Mouse (Mus musculus): ENCODE data around the gene Acyp2. TPM values are rescaled to one million over a fixed set of nuclear protein-coding genes. Genes with fewer than 3 reads are reported as not detected.

Gene Acyp2
- polyA plus RNA-seq, 1 experiment from 2014 or later, result 23.4 TPM

DNA sequence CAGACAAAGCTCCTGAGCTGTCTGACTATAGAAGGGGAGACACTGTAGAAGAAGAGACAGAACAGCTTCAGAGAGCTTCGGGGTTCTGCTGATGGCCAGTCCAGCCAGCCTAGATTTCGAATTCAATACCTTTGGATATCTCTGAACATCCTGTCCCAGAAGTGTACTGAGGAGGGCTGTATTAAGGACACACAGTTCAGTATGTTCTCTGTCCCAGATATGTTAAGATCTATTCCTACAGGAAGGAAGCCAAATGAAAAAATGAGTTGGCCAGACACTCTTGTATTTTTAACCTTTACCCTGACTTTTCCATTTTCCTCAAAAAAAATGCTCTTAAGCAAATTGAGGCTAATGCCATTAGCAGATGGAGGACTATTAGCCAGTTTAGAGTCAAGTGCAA is 132.3 kb downstream of the Acyp2 start:
- H3K4me2 ChIP-seq (ENCODE audit: low read length), result no peak overlapping the region
- H3K4me1 ChIP-seq (ENCODE audit: control insufficient read depth, insufficient read depth, low read length), result no peaks in the 10 kb centered on the region
- WGBS, result 76% methylated on average over 2 of the region's 2 CpGs
- no peak overlapping the region for H3K4me3 ChIP-seq (ENCODE audit: low read depth, low read length)
- H3K36me3 ChIP-seq (ENCODE audit: control insufficient read depth, insufficient read depth, low read length), result no peaks in the 10 kb centered on the region
- no peak overlapping the region for H3K27ac ChIP-seq (ENCODE audit: low read length)
- no peak overlapping the region for H3K9ac ChIP-seq (ENCODE audit: low read depth, low read length)
- H3K27me3 ChIP-seq (ENCODE audit: control insufficient read depth, insufficient read depth, low read depth, low read length), result no peaks in the 10 kb centered on the region
- no peak for ATAC-seq
- no peaks in the 10 kb centered on the region for H3K9me3 ChIP-seq (replicated peaks; ENCODE audit: control insufficient read depth, low read length, poor library complexity, severe bottlenecking)

DNA sequence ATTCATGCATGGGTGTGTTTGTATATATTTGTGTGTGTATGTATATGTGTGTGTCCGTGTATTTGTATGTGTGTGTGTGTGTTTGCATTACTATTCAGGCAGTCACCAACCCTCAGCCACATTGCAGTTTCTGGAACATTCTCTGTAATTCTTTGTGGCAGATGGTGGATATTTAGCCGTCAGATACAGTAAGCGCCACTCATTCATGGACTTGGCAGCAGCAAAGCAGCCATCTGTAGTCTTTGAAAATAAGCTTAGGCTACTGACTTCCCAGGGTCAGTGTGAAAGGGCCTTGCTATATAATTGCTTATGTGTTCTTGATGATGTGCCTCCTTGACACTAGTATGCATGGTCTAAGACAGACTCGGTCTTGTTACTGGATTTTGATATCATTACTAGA is 141.2 kb downstream of the Acyp2 start:
- Histone ChIP-seq H3K4me2 (ENCODE audit: low read length) (no peak overlapping the region), H3K9ac (ENCODE audit: low read depth, low read length) (no peak overlapping the region), H3K27ac (ENCODE audit: low read length) (no peak overlapping the region), H3K4me1 (ENCODE audit: control insufficient read depth, insufficient read depth, low read length) (no peaks in the 10 kb centered on the region), H3K9me3 (replicated peaks; ENCODE audit: control insufficient read depth, low read length, poor library complexity, severe bottlenecking) (no peaks in the 10 kb centered on the region), H3K36me3 (ENCODE audit: control insufficient read depth, insufficient read depth, low read length) (no peaks in the 10 kb centered on the region), H3K27me3 (ENCODE audit: control insufficient read depth, insufficient read depth, low read depth, low read length) (no peaks in the 10 kb centered on the region), H3K4me3 (ENCODE audit: low read depth, low read length) (no peak overlapping the region)
- 86% methylated on average over 4 of the region's 4 CpGs for WGBS
- no peak for ATAC-seq

DNA sequence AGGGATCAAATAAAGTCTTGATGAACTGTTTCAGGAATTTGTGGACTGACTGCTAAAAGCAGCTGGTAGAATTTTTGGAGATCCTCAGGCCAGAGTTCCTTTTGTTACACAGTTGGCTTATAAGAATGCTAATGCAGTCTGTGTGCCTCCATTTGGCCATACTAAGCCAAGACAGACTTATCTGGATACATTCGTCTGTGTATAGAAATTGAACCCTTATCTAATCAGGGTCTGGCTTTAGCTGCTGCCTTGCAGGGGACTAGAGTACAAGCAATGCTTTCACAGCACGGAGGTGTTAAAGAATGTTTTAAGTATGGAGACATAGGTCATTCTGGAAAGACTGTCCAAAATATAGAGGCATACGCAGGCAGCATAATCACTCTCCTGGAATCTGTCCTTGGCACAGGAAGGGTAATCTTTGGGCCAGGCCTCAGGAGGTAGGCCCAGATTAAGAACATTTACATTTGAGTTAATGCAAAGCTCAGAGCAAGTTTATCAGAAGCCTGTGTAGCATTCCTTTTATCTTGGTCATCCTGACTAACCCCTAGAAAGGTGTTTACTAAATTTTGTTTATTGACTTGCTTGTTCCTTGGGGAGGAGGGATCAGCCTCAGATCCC is 150.5 kb downstream of the Acyp2 start:
- no peaks in the 10 kb centered on the region for H3K36me3 ChIP-seq (ENCODE audit: control insufficient read depth, insufficient read depth, low read length)
- WGBS, result 71% methylated on average over 3 of the region's 3 CpGs
- H3K4me3 ChIP-seq (ENCODE audit: low read depth, low read length), result no peak overlapping the region
- no peak overlapping the region for H3K4me2 ChIP-seq (ENCODE audit: low read length)
- H3K9me3 ChIP-seq (replicated peaks; ENCODE audit: control insufficient read depth, low read length, poor library complexity, severe bottlenecking), result no peaks in the 10 kb centered on the region
- ATAC-seq, result no peak
- H3K9ac ChIP-seq (ENCODE audit: low read depth, low read length), result no peak overlapping the region
- no peak overlapping the region for H3K27ac ChIP-seq (ENCODE audit: low read length)
- H3K27me3 ChIP-seq (ENCODE audit: control insufficient read depth, insufficient read depth, low read depth, low read length), result no peaks in the 10 kb centered on the region
- no peaks in the 10 kb centered on the region for H3K4me1 ChIP-seq (ENCODE audit: control insufficient read depth, insufficient read depth, low read length)

DNA sequence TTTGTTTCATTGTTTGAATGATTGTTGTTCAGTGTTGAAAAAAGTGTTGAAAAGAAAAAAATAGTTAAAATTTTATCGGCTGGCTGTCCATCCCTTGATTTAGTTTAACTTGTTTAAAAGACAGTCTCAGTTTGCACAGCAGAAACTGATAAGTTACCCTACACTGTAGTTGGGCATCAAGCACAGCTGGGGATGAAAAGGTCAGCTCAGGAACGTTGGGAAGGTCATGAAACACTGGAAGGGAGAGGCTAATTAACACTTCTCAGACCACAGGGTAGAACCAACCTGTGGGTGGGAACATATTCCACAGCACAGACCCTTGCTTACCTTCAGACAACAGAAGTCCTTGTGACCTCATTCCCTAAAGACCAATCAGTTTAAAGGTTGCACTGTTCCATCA is 152.2 kb downstream of the Acyp2 start:
- H3K27ac ChIP-seq (ENCODE audit: low read length), result no peak overlapping the region
- WGBS, result 58% methylated on average over 2 of the region's 2 CpGs
- no peaks in the 10 kb centered on the region for H3K4me1 ChIP-seq (ENCODE audit: control insufficient read depth, insufficient read depth, low read length)
- H3K4me2 ChIP-seq (ENCODE audit: low read length), result no peak overlapping the region
- no peaks in the 10 kb centered on the region for H3K9me3 ChIP-seq (replicated peaks; ENCODE audit: control insufficient read depth, low read length, poor library complexity, severe bottlenecking)
- no peaks in the 10 kb centered on the region for H3K36me3 ChIP-seq (ENCODE audit: control insufficient read depth, insufficient read depth, low read length)
- H3K9ac ChIP-seq (ENCODE audit: low read depth, low read length), result no peak overlapping the region
- no peak for ATAC-seq
- no peak overlapping the region for H3K4me3 ChIP-seq (ENCODE audit: low read depth, low read length)
- H3K27me3 ChIP-seq (ENCODE audit: control insufficient read depth, insufficient read depth, low read depth, low read length), result no peaks in the 10 kb centered on the region

DNA sequence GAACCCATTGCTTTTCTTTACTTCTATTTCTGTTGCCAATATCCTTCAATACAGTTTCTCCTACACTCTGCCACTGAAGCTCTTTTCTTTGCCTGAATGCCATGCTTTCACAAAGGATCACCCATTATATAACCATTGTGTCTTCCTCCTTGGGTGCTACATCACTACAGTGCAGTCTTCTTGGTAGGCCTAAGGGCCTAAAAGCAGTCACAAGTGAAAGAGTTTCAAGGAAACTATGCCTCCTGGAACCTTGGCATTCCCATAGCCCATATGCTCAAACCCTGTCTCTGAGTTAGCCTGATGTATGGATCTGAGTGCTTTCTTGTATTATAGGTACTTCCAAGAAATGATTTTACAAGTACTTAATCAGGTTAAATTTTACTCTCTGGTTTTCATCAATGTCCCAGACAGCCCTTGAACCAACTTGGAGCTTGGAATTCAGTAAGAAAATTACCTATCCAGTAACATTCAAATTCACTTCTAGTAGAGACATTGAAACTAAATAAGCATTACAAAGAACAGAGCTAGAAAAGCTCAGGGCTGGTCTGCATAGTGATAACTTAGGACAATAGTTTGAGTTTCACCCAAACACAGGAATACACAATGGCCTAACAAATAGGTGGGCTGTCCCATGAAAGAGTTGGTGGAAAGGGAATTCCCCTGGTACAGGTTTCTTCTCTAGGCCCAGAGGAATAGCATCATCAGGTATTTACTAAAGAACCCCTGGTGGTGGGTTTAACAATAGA is 157.7 kb downstream of the Acyp2 start:
- Histone ChIP-seq H3K4me2 (ENCODE audit: low read length) (no peak overlapping the region), H3K9me3 (replicated peaks; ENCODE audit: control insufficient read depth, low read length, poor library complexity, severe bottlenecking) (no peaks in the 10 kb centered on the region), H3K27me3 (ENCODE audit: control insufficient read depth, insufficient read depth, low read depth, low read length) (no peaks in the 10 kb centered on the region), H3K9ac (ENCODE audit: low read depth, low read length) (no peak overlapping the region), H3K4me3 (ENCODE audit: low read depth, low read length) (no peak overlapping the region), H3K4me1 (ENCODE audit: control insufficient read depth, insufficient read depth, low read length) (no peaks in the 10 kb centered on the region), H3K27ac (ENCODE audit: low read length) (no peak overlapping the region), H3K36me3 (ENCODE audit: control insufficient read depth, insufficient read depth, low read length) (no peaks in the 10 kb centered on the region)
- ATAC-seq, result no peak

DNA sequence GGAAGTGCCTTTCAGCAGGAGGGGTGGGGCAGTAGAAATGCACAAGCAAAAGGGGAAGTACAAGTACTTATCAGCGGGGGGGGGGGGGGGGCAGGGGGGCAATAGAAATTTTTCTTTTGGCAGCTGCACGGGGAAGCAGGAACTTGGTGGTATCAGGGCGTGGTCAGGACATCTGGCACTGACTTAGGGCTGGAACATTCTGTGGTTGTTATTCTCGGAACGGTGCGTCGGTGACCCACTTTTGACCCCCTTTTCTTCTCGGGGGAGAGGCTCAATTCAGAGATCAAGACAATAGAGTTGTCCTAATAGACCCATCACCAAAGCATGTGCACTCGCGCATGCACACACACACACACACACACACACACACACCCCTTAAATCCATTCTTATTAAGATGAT is 161.2 kb downstream of the Acyp2 start:
- no peaks in the 10 kb centered on the region for H3K36me3 ChIP-seq (ENCODE audit: control insufficient read depth, insufficient read depth, low read length)
- H3K4me1 ChIP-seq (ENCODE audit: control insufficient read depth, insufficient read depth, low read length), result no peaks in the 10 kb centered on the region
- ATAC-seq, result no peak
- H3K27me3 ChIP-seq (ENCODE audit: control insufficient read depth, insufficient read depth, low read depth, low read length), result no peaks in the 10 kb centered on the region
- H3K9ac ChIP-seq (ENCODE audit: low read depth, low read length), result no peak overlapping the region
- WGBS, result 74% methylated on average over 10 of the region's 10 CpGs
- no peaks in the 10 kb centered on the region for H3K9me3 ChIP-seq (replicated peaks; ENCODE audit: control insufficient read depth, low read length, poor library complexity, severe bottlenecking)
- H3K4me3 ChIP-seq (ENCODE audit: low read depth, low read length), result no peak overlapping the region
- H3K4me2 ChIP-seq (ENCODE audit: low read length), result no peak overlapping the region
- no peak overlapping the region for H3K27ac ChIP-seq (ENCODE audit: low read length)

DNA sequence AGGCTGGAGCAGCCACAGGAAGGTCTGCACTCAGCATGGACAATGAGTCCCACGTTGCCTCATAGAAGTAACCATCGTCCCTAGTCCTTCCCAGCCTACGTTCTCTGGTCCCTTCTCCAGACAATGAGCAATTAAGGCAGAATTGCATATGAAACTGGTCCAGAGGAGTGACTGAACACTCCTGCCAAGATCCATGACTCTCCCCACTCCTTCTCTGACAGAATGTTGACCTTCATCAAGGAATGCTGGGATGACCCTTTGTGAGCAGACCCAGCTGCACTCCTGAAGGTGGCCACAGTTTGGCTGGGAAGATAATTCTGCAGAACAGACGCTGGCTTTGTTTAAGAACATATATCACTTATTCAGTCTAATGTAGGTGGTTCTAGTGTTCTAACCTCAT is 166.1 kb downstream of the Acyp2 start:
- no peaks in the 10 kb centered on the region for H3K9me3 ChIP-seq (replicated peaks; ENCODE audit: control insufficient read depth, low read length, poor library complexity, severe bottlenecking)
- no peaks in the 10 kb centered on the region for H3K27me3 ChIP-seq (ENCODE audit: control insufficient read depth, insufficient read depth, low read depth, low read length)
- no peak overlapping the region for H3K27ac ChIP-seq (ENCODE audit: low read length)
- ATAC-seq, result no peak
- no peaks in the 10 kb centered on the region for H3K36me3 ChIP-seq (ENCODE audit: control insufficient read depth, insufficient read depth, low read length)
- 89% methylated on average over 4 of the region's 4 CpGs for WGBS
- H3K4me1 ChIP-seq (ENCODE audit: control insufficient read depth, insufficient read depth, low read length), result no peaks in the 10 kb centered on the region
- no peak overlapping the region for H3K4me3 ChIP-seq (ENCODE audit: low read depth, low read length)
- H3K9ac ChIP-seq (ENCODE audit: low read depth, low read length), result no peak overlapping the region
- H3K4me2 ChIP-seq (ENCODE audit: low read length), result no peak overlapping the region

DNA sequence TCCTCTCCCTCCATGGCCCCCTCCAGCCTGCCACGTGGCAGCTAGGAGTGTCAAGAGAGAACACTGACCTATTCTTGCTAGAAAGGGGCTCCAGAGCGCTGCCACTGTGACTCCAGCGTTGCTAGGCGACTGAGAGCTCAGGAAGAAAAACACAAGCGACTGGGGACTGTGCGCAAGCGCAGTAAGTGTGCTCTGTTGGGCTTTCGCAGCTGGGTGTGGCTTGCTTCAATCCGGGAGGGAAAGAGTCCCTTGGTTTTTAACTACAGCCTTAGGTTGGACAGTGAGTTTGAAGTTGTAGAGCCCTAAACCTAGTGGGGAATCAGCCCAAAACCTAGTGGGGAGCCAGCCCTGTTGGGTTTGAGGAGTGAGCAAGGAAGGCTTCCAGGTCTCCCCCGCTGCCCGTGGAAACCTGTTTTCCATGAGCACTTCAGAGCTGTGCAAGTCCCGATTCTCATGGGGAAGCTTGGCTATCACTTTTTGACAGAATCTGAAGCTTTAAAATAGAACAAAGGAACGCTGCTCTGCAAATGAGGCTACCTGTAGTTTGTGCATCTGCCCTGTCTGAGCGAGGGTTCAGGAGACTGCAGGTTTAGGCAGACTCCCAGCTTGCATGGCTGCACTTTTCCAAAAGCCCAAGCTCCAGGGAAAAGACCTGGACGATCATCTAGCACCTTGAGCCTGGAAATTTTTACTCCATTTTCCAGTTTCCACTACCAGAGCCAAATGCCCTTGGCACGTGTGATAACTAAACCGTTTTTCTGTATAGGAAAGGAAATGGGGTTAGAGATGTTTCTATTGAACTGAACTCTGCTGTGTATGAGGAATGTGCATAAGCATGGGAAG is 177.4 kb downstream of the Acyp2 start, which contains the start of gene 4930505A04Rik:
Gene 4930505A04Rik (minus strand): TSS at position 77 of the 843 bp plus-strand sequence.
- Histone ChIP-seq H3K36me3 (ENCODE audit: control insufficient read depth, insufficient read depth, low read length) (no peaks in the 10 kb centered on the region), H3K4me3 (ENCODE audit: low read depth, low read length) (peak within 1 kb of the TSS; percentile 57), H3K4me2 (ENCODE audit: low read length) (peak within 1 kb of the TSS; percentile 80), H3K27me3 (ENCODE audit: control insufficient read depth, insufficient read depth, low read depth, low read length) (no peaks in the 10 kb centered on the region), H3K4me1 (ENCODE audit: control insufficient read depth, insufficient read depth, low read length) (peaks cover 15% of the 10 kb centered on the region), H3K9ac (ENCODE audit: low read depth, low read length) (peak within 1 kb of the TSS; percentile 65), H3K9me3 (replicated peaks; ENCODE audit: control insufficient read depth, low read length, poor library complexity, severe bottlenecking) (no peaks in the 10 kb centered on the region), H3K27ac (ENCODE audit: low read length) (peak within 1 kb of the TSS; percentile 86)
- WGBS, result 6% methylated on average over 17 of the region's 17 CpGs
- peak; percentile 99 for ATAC-seq

DNA sequence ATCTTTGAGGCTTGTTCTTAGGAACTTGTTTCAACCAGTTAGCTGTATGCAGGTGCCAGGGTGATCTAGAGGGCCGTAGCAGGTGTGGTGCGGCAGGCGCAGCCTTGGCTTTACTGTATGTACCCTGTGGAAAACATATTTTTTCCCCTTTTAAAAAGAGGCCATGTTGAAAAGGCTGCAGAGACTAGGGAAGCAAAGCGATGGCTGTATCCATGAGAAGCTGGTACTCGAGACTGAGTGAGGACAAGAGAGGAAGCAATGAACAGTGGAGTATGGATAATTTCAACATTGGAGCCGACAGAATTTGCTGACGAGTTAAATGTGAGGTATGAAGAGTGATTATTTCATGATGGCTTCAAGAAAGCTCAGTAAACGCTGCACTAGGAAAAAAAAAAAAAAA is 178.2 kb downstream of the Acyp2 start:
- Histone ChIP-seq H3K27ac (ENCODE audit: low read length) (peak overlapping the region; percentile 86), H3K9ac (ENCODE audit: low read depth, low read length) (peak overlapping the region; percentile 65; the same call in 1 of the 2 replicates), H3K36me3 (ENCODE audit: control insufficient read depth, insufficient read depth, low read length) (no peaks in the 10 kb centered on the region), H3K4me3 (ENCODE audit: low read depth, low read length) (peak overlapping the region; percentile 57), H3K27me3 (ENCODE audit: control insufficient read depth, insufficient read depth, low read depth, low read length) (no peaks in the 10 kb centered on the region), H3K4me1 (ENCODE audit: control insufficient read depth, insufficient read depth, low read length) (peaks cover 15% of the 10 kb centered on the region), H3K9me3 (replicated peaks; ENCODE audit: control insufficient read depth, low read length, poor library complexity, severe bottlenecking) (no peaks in the 10 kb centered on the region), H3K4me2 (ENCODE audit: low read length) (peak overlapping the region; percentile 80)
- WGBS, result 58% methylated on average over 8 of the region's 8 CpGs
- peak; percentile 47 for ATAC-seq
